Mouse (Mus musculus) heart, adult 2 months (tissue): Measurements from ENCODE around the gene Olfr982. TPM values are rescaled to one million over a fixed set of nuclear protein-coding genes. Genes with fewer than 3 reads are reported as not detected.
A peak's percentile ranks its signal among the peaks of the same experiment; 100 is the strongest.

Experiments
- DNase-seq, 2 experiments: peaks; one replicate each; pipeline ENCODE4 v3.0.0; 2021
- H3K27ac ChIP-seq: fragments of 200-600 bp; 2 replicates; pipeline ENCODE4 v1.8.1; 2022
- H3K27me3 ChIP-seq: fragments of 200-500 bp; 2 replicates; pipeline ENCODE4 v1.6.1; 2012; ENCODE audit warnings: mild to moderate bottlenecking, low read length, inconsistent platforms, mixed read lengths; ENCODE audit not compliant: control insufficient read depth, insufficient read depth
- H3K36me3 ChIP-seq: fragments of 200-500 bp; 2 replicates; pipeline ENCODE4 v1.6.1; 2012; ENCODE audit warnings: low read length, inconsistent platforms; ENCODE audit not compliant: control insufficient read depth, insufficient read depth
- H3K4me1 ChIP-seq: fragments of 200-500 bp; 2 replicates; pipeline ENCODE4 v1.6.1; 2011; ENCODE audit warnings: low read length; ENCODE audit not compliant: control insufficient read depth, insufficient read depth
- H3K4me3 ChIP-seq: fragments of 200-600 bp; 2 replicates; pipeline ENCODE4 v1.8.1; 2022
- H3K79me2 ChIP-seq: fragments of 200-500 bp; replicated peaks from 2 replicates; pipeline ENCODE4 v1.6.1; 2012; ENCODE audit warnings: mild to moderate bottlenecking, inconsistent platforms, low read length, moderate library complexity, mixed read lengths; ENCODE audit not compliant: control insufficient read depth, insufficient read depth
- H3K9ac ChIP-seq: fragments of 200-500 bp; 2 replicates; pipeline ENCODE4 v1.6.1; 2012; ENCODE audit warnings: low read depth, mild to moderate bottlenecking, control low read depth, inconsistent platforms, low read length, mixed read lengths
- CTCF ChIP-seq: fragments of 200-600 bp; IDR thresholded peaks from 2 replicates; pipeline ENCODE4 v1.8.1; 2022; ENCODE audit warnings: antibody characterized with exemption, mild to moderate bottlenecking, moderate library complexity
- EP300 ChIP-seq: fragments of 200-500 bp; IDR thresholded peaks from 2 replicates; pipeline ENCODE4 v1.6.1; 2011; ENCODE audit warnings: low read depth, low read length, control low read depth; ENCODE audit not compliant: insufficient read depth
- POLR2A ChIP-seq: fragments of 200-500 bp; IDR thresholded peaks from 2 replicates; pipeline ENCODE4 v1.6.1; 2011; ENCODE audit warnings: mild to moderate bottlenecking, low read depth, low read length, control low read depth; ENCODE audit not compliant: insufficient read depth
- WGBS: fragments of 180-500 bp; shearing (Covaris S2); methylation state at CpG from one replicate; pipeline ENCODE4 v1.1.7; 2018; 5-methylcytosine and 5-hydroxymethylcytosine counted together
- intact Hi-C: fragments of 180-260 bp; cut with DNase I; formaldehyde crosslinking; loops from one replicate; pipeline ENCODE4 v1.15.1; 2025
- long read RNA-seq: library from polyadenylated mRNA; stranded (forward); transcript quantifications from one replicate; pipeline ENCODE4 v2.0.0, GENCODE M21; 2021
- polyA plus RNA-seq: library from polyadenylated mRNA; depleted of rRNA; stranded (reverse); fragments of >200 nt; gene quantifications from 2 replicates; pipeline ENCODE4 v1.2.3, GENCODE M21; 2012; rRNA removed
- total RNA-seq, 2 experiments: library from RNA; stranded (reverse); gene quantifications; 2 replicates each; pipeline ENCODE4 v1.2.3; 2021

The Olfr982 gene
- total RNA-seq (not detected), polyA plus RNA-seq (not detected in 2 replicates)
- long read RNA-seq, result 0 reads

DNA sequence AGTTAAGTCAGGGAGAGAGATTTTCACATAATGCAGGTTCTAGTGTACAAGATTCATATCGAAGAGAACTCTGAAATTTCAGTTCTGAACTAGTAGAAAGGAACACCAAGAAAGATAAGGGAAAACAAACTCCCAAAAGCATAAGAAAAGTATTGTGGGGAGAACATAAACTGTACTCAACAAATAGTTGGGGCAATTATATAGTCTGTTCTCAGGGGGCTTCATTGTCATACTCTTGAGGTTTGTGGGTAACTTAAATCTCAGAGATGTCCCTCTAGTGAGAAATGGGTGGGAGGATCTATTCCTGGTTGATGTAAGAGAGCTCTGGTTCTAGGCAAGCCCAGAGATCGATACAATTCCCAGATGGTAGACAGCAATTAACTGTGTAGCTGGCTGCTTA lies at the start of gene Olfr982:
TSS of gene Olfr982 (plus strand) at position 301 of the 400 bp plus-strand sequence.
- no peak within 1 kb of the TSS for H3K4me3 ChIP-seq
- DNase-seq, result no peak
- H3K79me2 ChIP-seq, result no peaks in the 10 kb centered on the region
- no peak for TF ChIP-seq EP300
- no peak for TF ChIP-seq POLR2A
- intact Hi-C loops, result no loop called here
- no peaks in the 10 kb centered on the region for H3K27me3 ChIP-seq
- H3K27ac ChIP-seq, result no peak within 1 kb of the TSS
- H3K36me3 ChIP-seq, result no peaks in the 10 kb centered on the region
- 66% methylated on average over 2 of the region's 2 CpGs for WGBS
- no peaks in the 10 kb centered on the region for H3K4me1 ChIP-seq
- H3K9ac ChIP-seq, result no peak within 1 kb of the TSS

- intact Hi-C loops, result no loop called here
- Histone ChIP-seq H3K9ac (no peak overlapping the region), H3K36me3 (no peaks in the 10 kb centered on the region), H3K79me2 (no peaks in the 10 kb centered on the region), H3K27me3 (no peaks in the 10 kb centered on the region), H3K4me1 (no peaks in the 10 kb centered on the region), H3K4me3 (no peak overlapping the region), H3K27ac (no peak overlapping the region)
- TF ChIP-seq POLR2A, result no peak
- TF ChIP-seq EP300, result no peak
- no peak for TF ChIP-seq CTCF
- 87% methylated on average over 19 of the region's 19 CpGs for WGBS
- DNase-seq, result no peak
Measured at GRCm38 (mm10) chr9:40050138-40050537, 23.5 kb upstream of the Olfr982 start.

DNA sequence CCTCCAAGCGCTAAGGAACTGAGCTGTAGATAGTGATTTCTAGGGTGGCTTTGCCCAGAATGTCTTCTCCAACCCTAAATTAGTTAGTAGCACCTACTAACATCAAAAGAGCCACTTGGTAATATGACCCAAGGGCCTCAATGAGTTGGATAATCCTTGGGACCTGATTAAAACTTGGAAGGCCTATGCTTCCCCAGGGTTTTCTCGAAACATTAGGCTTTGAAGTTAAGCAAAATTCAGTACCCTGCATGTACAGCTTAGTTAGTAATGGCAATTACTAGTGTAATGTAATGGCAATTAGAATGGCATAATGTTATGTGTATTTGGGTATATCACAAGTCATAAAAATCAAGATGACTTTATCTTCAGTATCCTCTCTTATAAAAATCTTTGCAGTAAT lies 19.9 kb downstream of the Olfr982 start, which contains the start of gene Olfr983:
TSS of gene Olfr983 (minus strand) at position 101 of the 400 bp plus-strand sequence.
- H3K4me1 ChIP-seq, result no peaks in the 10 kb centered on the region
- H3K79me2 ChIP-seq, result no peaks in the 10 kb centered on the region
- no peak within 1 kb of the TSS for H3K27ac ChIP-seq
- DNase-seq, result no peak
- H3K9ac ChIP-seq, result no peak within 1 kb of the TSS
- H3K36me3 ChIP-seq, result no peaks in the 10 kb centered on the region
- no peak within 1 kb of the TSS for H3K4me3 ChIP-seq
- WGBS, result 81% methylated on average over 2 of the region's 2 CpGs
- intact Hi-C loops, result no loop called here
- TF ChIP-seq EP300 (no peak), POLR2A (no peak)
- H3K27me3 ChIP-seq, result no peaks in the 10 kb centered on the region

DNA sequence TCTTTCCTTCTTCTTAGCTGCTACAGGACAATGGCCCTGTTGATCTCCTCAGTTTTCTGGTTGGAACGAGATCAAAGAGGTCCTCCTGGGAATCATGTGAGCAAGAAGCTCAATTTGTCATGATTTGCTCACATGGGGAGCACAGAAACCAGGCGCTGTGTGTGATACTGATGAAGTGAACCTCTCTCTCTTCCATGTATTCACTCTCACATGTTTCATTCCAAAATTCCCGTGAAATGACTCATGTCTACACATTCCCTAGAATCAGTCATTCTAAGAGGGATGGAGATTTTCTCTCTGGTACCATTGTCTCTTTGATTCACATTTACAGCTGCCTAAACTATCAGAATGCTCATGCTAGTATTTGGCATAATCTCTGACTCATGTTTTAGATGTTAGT lies 21.1 kb downstream of the Olfr982 start:
- Histone ChIP-seq H3K4me3 (no peak overlapping the region), H3K36me3 (no peaks in the 10 kb centered on the region), H3K4me1 (no peaks in the 10 kb centered on the region), H3K27ac (no peak overlapping the region), H3K27me3 (no peaks in the 10 kb centered on the region), H3K79me2 (no peaks in the 10 kb centered on the region), H3K9ac (no peak overlapping the region)
- WGBS, result 53% methylated on average over 3 of the region's 3 CpGs
- DNase-seq, result no peak
- TF ChIP-seq CTCF, result no peak
- no peak for TF ChIP-seq EP300
- no peak for TF ChIP-seq POLR2A
- intact Hi-C loops, result no loop called here

DNA sequence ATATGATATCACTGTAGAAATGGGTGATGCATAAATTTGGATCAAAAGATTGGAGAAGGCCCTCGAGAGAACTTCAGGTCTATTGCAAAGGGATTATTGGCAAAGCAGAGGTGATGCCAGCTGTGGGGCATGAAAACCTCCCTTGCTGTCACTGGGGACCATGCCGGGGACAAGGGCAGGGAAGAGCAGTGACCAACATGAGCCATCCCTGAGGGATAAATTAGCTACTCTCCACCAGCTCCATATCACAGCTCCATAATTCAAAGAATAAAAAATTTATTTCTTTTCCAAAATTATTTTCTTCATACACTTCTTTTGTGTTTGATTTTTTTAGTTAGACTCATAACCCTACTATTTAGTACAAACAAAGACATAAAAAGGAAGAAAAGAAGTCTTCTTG lies 40.5 kb downstream of the Olfr982 start, which contains the start of gene Olfr984:
TSS of gene Olfr984 (minus strand) at position 101 of the 400 bp plus-strand sequence.
- Histone ChIP-seq H3K27me3 (no peaks in the 10 kb centered on the region), H3K79me2 (no peaks in the 10 kb centered on the region), H3K4me3 (no peak within 1 kb of the TSS), H3K36me3 (no peaks in the 10 kb centered on the region), H3K9ac (no peak within 1 kb of the TSS), H3K27ac (no peak within 1 kb of the TSS), H3K4me1 (0 out of 2 replicates have a peak, but pooled peaks cover 2% of the 10 kb centered on the region)
- TF ChIP-seq EP300 (no peak), CTCF (no peak), POLR2A (no peak)
- WGBS, result 75% methylated on average over 2 of the region's 2 CpGs
- DNase-seq, result no peak
- intact Hi-C loops, result no loop called here

- H3K27ac ChIP-seq, result peak overlapping the region; percentile 12; the same call in 1 of the 2 replicates
- intact Hi-C loops, result no loop called here
Measured at GRCm38 (mm10) chr9:40116645-40117286, 43.1 kb downstream of the Olfr982 start.

More at GRCm38 (mm10) chr9:40116645-40117286, 43.1 kb downstream of the Olfr982 start:
- Histone ChIP-seq H3K4me1 (0 out of 2 replicates have a peak, but pooled peaks cover 2% of the 10 kb centered on the region), H3K4me3 (no peak overlapping the region), H3K36me3 (no peaks in the 10 kb centered on the region), H3K9ac (no peak overlapping the region), H3K79me2 (no peaks in the 10 kb centered on the region), H3K27me3 (no peaks in the 10 kb centered on the region)
- TF ChIP-seq CTCF (no peak), EP300 (no peak), POLR2A (no peak)
- peak; percentile 74 to 80 for DNase-seq
- 43% methylated on average over 10 of the region's 10 CpGs for WGBS
